Mouse (Mus musculus): ENCODE data around the gene Cidec. TPM values are rescaled to one million over a fixed set of nuclear protein-coding genes. Genes with fewer than 3 reads are reported as not detected.

Gene Cidec
- polyA plus RNA-seq, 2 experiments, result 0.11 TPM; not detected in 1

- H3K27ac ChIP-seq (replicated peaks; ENCODE audit: low read depth, low read length), result no peak overlapping the region
- DNase-seq (ENCODE audit: low spot score) (no peak), ATAC-seq (ENCODE audit: low FRiP score, low read depth) (no peak)
- no peaks in the 10 kb centered on the region for H3K9me3 ChIP-seq (ENCODE audit: control insufficient read depth, low read length)
- H3K4me2 ChIP-seq (replicated peaks; ENCODE audit: low read depth, low read length, severe bottlenecking), result no peak overlapping the region
- H3K27me3 ChIP-seq (ENCODE audit: control insufficient read depth, insufficient read depth, low read length), result no peaks in the 10 kb centered on the region
- H3K4me3 ChIP-seq (replicated peaks; ENCODE audit: low read length), result no peak overlapping the region
- 91% methylated on average over 4 of the region's 4 CpGs for WGBS
- no peaks in the 10 kb centered on the region for H3K36me3 ChIP-seq (ENCODE audit: control insufficient read depth, insufficient read depth, low read length)
- H3K9ac ChIP-seq (ENCODE audit: low read depth, low read length, severe bottlenecking), result no peak overlapping the region
- no peaks in the 10 kb centered on the region for H3K4me1 ChIP-seq (ENCODE audit: control insufficient read depth, insufficient read depth, low read length)
- TF ChIP-seq POLR2A (IDR thresholded peaks at IDR 0.05; ENCODE audit: borderline replicate concordance, extremely low read depth, insufficient read depth, insufficient read length), result no peak
These were observed 8.9 kb downstream of the Cidec start for GRCm38 (mm10) chr6:113426696-113427095.

GRCm38 (mm10) chr6:113424187-113424586, 11.4 kb downstream of the Cidec start:
- Histone ChIP-seq H3K27me3 (ENCODE audit: control insufficient read depth, insufficient read depth, low read length) (no peaks in the 10 kb centered on the region), H3K9ac (ENCODE audit: low read depth, low read length, severe bottlenecking) (no peak overlapping the region), H3K9me3 (ENCODE audit: control insufficient read depth, low read length) (no peaks in the 10 kb centered on the region), H3K36me3 (ENCODE audit: control insufficient read depth, insufficient read depth, low read length) (no peaks in the 10 kb centered on the region), H3K4me1 (ENCODE audit: control insufficient read depth, insufficient read depth, low read length) (no peaks in the 10 kb centered on the region), H3K27ac (replicated peaks; ENCODE audit: low read depth, low read length) (no peak overlapping the region), H3K4me3 (replicated peaks; ENCODE audit: low read length) (no peak overlapping the region), H3K4me2 (replicated peaks; ENCODE audit: low read depth, low read length, severe bottlenecking) (no peak overlapping the region)
- no peak for DNase-seq (ENCODE audit: low spot score)
- TF ChIP-seq POLR2A (IDR thresholded peaks at IDR 0.05; ENCODE audit: borderline replicate concordance, extremely low read depth, insufficient read depth, insufficient read length), result no peak
- 93% methylated on average over 7 of the region's 7 CpGs for WGBS
- no peak for ATAC-seq (ENCODE audit: low FRiP score, low read depth)

GRCm38 (mm10) chr6:113423000-113423399, 12.6 kb downstream of the Cidec start:
- WGBS, result 68% methylated on average over 4 of the region's 4 CpGs
- H3K9ac ChIP-seq (ENCODE audit: low read depth, low read length, severe bottlenecking), result no peak overlapping the region
- no peak overlapping the region for H3K4me3 ChIP-seq (replicated peaks; ENCODE audit: low read length)
- no peaks in the 10 kb centered on the region for H3K27me3 ChIP-seq (ENCODE audit: control insufficient read depth, insufficient read depth, low read length)
- H3K4me2 ChIP-seq (replicated peaks; ENCODE audit: low read depth, low read length, severe bottlenecking), result no peak overlapping the region
- TF ChIP-seq POLR2A (IDR thresholded peaks at IDR 0.05; ENCODE audit: borderline replicate concordance, extremely low read depth, insufficient read depth, insufficient read length), result no peak
- peaks cover 7% of the 10 kb centered on the region for H3K4me1 ChIP-seq (ENCODE audit: control insufficient read depth, insufficient read depth, low read length)
- DNase-seq (ENCODE audit: low spot score) (no peak), ATAC-seq (ENCODE audit: low FRiP score, low read depth) (no peak)
- no peak overlapping the region for H3K27ac ChIP-seq (replicated peaks; ENCODE audit: low read depth, low read length)
- H3K9me3 ChIP-seq (ENCODE audit: control insufficient read depth, low read length), result no peaks in the 10 kb centered on the region
- H3K36me3 ChIP-seq (ENCODE audit: control insufficient read depth, insufficient read depth, low read length), result no peaks in the 10 kb centered on the region

GRCm38 (mm10) chr6:113419199-113419587, 16.4 kb downstream of the Cidec start, which contains the start of gene Rpusd3:
Rpusd3 (minus strand) TSS chr6:113419340.
- Histone ChIP-seq H3K4me2 (replicated peaks; ENCODE audit: low read depth, low read length, severe bottlenecking) (peak within 1 kb of the TSS; percentile 90), H3K9me3 (ENCODE audit: control insufficient read depth, low read length) (no peaks in the 10 kb centered on the region), H3K36me3 (ENCODE audit: control insufficient read depth, insufficient read depth, low read length) (peaks cover 15% of the 10 kb centered on the region), H3K27me3 (ENCODE audit: control insufficient read depth, insufficient read depth, low read length) (no peaks in the 10 kb centered on the region), H3K9ac (ENCODE audit: low read depth, low read length, severe bottlenecking) (peak within 1 kb of the TSS; percentile 72), H3K27ac (replicated peaks; ENCODE audit: low read depth, low read length) (peak within 1 kb of the TSS; percentile 43; the same call in 1 of the 2 replicates), H3K4me1 (ENCODE audit: control insufficient read depth, insufficient read depth, low read length) (peaks cover 7% of the 10 kb centered on the region), H3K4me3 (replicated peaks; ENCODE audit: low read length) (peak within 1 kb of the TSS; percentile 69)
- ATAC-seq (ENCODE audit: low FRiP score, low read depth) (peak; percentile 99), DNase-seq (ENCODE audit: low spot score) (peak; percentile 97)
- TF ChIP-seq POLR2A (IDR thresholded peaks at IDR 0.05; ENCODE audit: borderline replicate concordance, extremely low read depth, insufficient read depth, insufficient read length), result no peak
- 2% methylated on average over 25 of the region's 25 CpGs for whole genome bisulfite sequencing

- Histone ChIP-seq H3K9ac (ENCODE audit: low read depth, low read length, severe bottlenecking) (peak overlapping the region; percentile 72), H3K27me3 (ENCODE audit: control insufficient read depth, insufficient read depth, low read length) (no peaks in the 10 kb centered on the region), H3K4me3 (replicated peaks; ENCODE audit: low read length) (peak overlapping the region; percentile 69), H3K9me3 (ENCODE audit: control insufficient read depth, low read length) (no peaks in the 10 kb centered on the region), H3K36me3 (ENCODE audit: control insufficient read depth, insufficient read depth, low read length) (peaks cover 19% of the 10 kb centered on the region), H3K4me2 (replicated peaks; ENCODE audit: low read depth, low read length, severe bottlenecking) (peak overlapping the region; percentile 90), H3K27ac (replicated peaks; ENCODE audit: low read depth, low read length) (peak overlapping the region; percentile 43; the same call in 1 of the 2 replicates), H3K4me1 (ENCODE audit: control insufficient read depth, insufficient read depth, low read length) (peaks cover 7% of the 10 kb centered on the region)
- DNase-seq (ENCODE audit: low spot score), result no peak
- 11% methylated on average over 16 of the region's 16 CpGs for WGBS
- no peak for TF ChIP-seq POLR2A (IDR thresholded peaks at IDR 0.05; ENCODE audit: borderline replicate concordance, extremely low read depth, insufficient read depth, insufficient read length)
- ATAC-seq (ENCODE audit: low FRiP score, low read depth), result peak; percentile 53
These were observed 16.9 kb downstream of the Cidec start for GRCm38 (mm10) chr6:113418441-113419198.

Data from limb, embryonic 14.5 days (tissue).